Mouse (Mus musculus) urinary bladder, postnatal 25 days (tissue): Measurements from ENCODE around the gene Becn1.

ENCODE experiments used
- DNase-seq: peaks from one replicate; pipeline ENCODE4 v3.0.0; 2022; ENCODE audit warnings: low spot score

Gene Becn1

GRCm38 (mm10) chr11:101264954-101265471 is 37.1 kb downstream of the Becn1 start:
- DNase-seq, result no peak

- DNase-seq, result no peak
Measured at GRCm38 (mm10) chr11:101263989-101264280, 38.2 kb downstream of the Becn1 start.

GRCm38 (mm10) chr11:101263138-101263988 is 38.7 kb downstream of the Becn1 start:
- no peak for DNase-seq

- DNase-seq, result no peak
Measured at GRCm38 (mm10) chr11:101262272-101262967, 39.7 kb downstream of the Becn1 start.

- DNase-seq, result no peak
Measured at GRCm38 (mm10) chr11:101260826-101261380, 41.2 kb downstream of the Becn1 start.

GRCm38 (mm10) chr11:101259948-101260825 is 41.9 kb downstream of the Becn1 start, which contains the start of gene Wnk4:
Wnk4 (plus strand) TSS chr11:101260567.
- DNase-seq, result peak; percentile 58

- no peak for DNase-seq
Measured at GRCm38 (mm10) chr11:101259261-101259712, 42.8 kb downstream of the Becn1 start.

GRCm38 (mm10) chr11:101255826-101256775 is 46.0 kb downstream of the Becn1 start:
- no peak for DNase-seq

GRCm38 (mm10) chr11:101253613-101254389 is 48.3 kb downstream of the Becn1 start, which contains the start of gene Vps25:
Vps25 (plus strand) TSS chr11:101253707.
- peak; percentile 77 for DNase-seq

- no peak for DNase-seq
Measured at GRCm38 (mm10) chr11:101252941-101253340, 49.1 kb downstream of the Becn1 start.

GRCm38 (mm10) chr11:101251031-101251430 is 51.1 kb downstream of the Becn1 start:
- DNase-seq, result no peak

GRCm38 (mm10) chr11:101248258-101248994 is 53.7 kb downstream of the Becn1 start:
- peak; percentile 48 for DNase-seq

GRCm38 (mm10) chr11:101247521-101248030 is 54.5 kb downstream of the Becn1 start:
- DNase-seq, result no peak

GRCm38 (mm10) chr11:101246702-101247012 is 55.4 kb downstream of the Becn1 start:
- no peak for DNase-seq

- peak; percentile 44 for DNase-seq
Measured at GRCm38 (mm10) chr11:101245855-101246701, 56.0 kb downstream of the Becn1 start, which contains the start of gene Ramp2. Ramp2 (plus strand) TSS chr11:101246028.

- DNase-seq, result no peak
Measured at GRCm38 (mm10) chr11:101245071-101245470, 57.0 kb downstream of the Becn1 start.

GRCm38 (mm10) chr11:101238071-101238647 is 63.9 kb downstream of the Becn1 start:
- no peak for DNase-seq
